Mouse (Mus musculus) intestine, embryonic 15.5 days (tissue): ENCODE results near the gene Dtnb. TPM values are rescaled to one million over a fixed set of nuclear protein-coding genes. Genes with fewer than 3 reads are reported as not detected.

Experiments
- ATAC-seq: fragments of 200-750 bp; cut with Nextera tagmentation; 2 replicates; pipeline ENCODE4 v1.8.0; 2017; ENCODE audit warnings: moderate TSS enrichment, moderate library complexity
- H3K27ac ChIP-seq: fragments of 300-500 bp; sonication (generic); 2 replicates; pipeline ENCODE4 v1.5.1; 2015; ENCODE audit warnings: mild to moderate bottlenecking, inconsistent platforms
- H3K27me3 ChIP-seq: fragments of 300-500 bp; sonication (generic); replicated peaks from 2 replicates; pipeline ENCODE4 v1.6.1; 2015; ENCODE audit warnings: inconsistent platforms
- H3K36me3 ChIP-seq: fragments of 300-500 bp; sonication (generic); 2 replicates; pipeline ENCODE4 v1.6.1; 2015; ENCODE audit warnings: inconsistent platforms
- H3K4me1 ChIP-seq: fragments of 300-500 bp; sonication (generic); replicated peaks from 2 replicates; pipeline ENCODE4 v1.6.1; 2015; ENCODE audit warnings: inconsistent platforms
- H3K4me2 ChIP-seq: fragments of 300-500 bp; sonication (generic); replicated peaks from 2 replicates; pipeline ENCODE4 v1.6.1; 2015; ENCODE audit warnings: mild to moderate bottlenecking, inconsistent platforms
- H3K4me3 ChIP-seq: fragments of 300-500 bp; sonication (generic); replicated peaks from 2 replicates; pipeline ENCODE4 v1.5.1; 2015; ENCODE audit warnings: inconsistent platforms
- H3K9ac ChIP-seq: fragments of 300-500 bp; sonication (generic); 2 replicates; pipeline ENCODE4 v1.6.1; 2015; ENCODE audit warnings: inconsistent platforms
- H3K9me3 ChIP-seq: fragments of 300-500 bp; sonication (generic); 2 replicates; pipeline ENCODE4 v1.6.1; 2016; ENCODE audit warnings: inconsistent platforms
- WGBS: fragments of 180-500 bp; shearing (Covaris S2); methylation state at CpG from one replicate; pipeline ENCODE4 v1.1.7; 2015; 5-methylcytosine and 5-hydroxymethylcytosine counted together
- polyA plus RNA-seq: library from polyadenylated mRNA; unstranded; fragments of >200 nt; fragmentation: Nextera tagmentation; extraction: Ambion mirVana; gene quantifications from 2 replicates; pipeline ENCODE4 v1.2.1, GENCODE M21; 2015

Gene Dtnb
- polyA plus RNA-seq, 1 experiment from 2014 or later, result 25.0 TPM

DNA sequence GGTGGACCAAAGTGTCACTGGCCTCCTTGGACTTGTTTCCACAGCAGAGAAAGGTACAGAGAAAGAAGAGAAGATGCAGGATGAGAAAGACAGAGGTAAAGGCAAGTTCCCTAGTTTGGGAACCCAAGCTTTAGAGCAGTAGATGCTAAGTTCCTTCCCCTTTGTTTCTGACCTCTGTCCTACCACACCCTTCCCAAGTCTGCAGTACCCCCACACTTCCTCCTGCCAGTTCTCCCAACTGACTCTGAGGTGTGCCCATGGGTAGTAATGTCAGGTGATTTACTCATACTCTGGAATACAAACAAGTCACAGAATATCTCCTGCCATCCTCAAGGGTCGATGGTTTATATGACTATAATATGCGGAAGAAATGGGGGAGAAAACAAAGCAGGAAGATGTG is 203.8 kb downstream of the Dtnb start:
- Histone ChIP-seq H3K9ac (no peak overlapping the region), H3K4me3 (no peak overlapping the region), H3K27me3 (no peaks in the 10 kb centered on the region), H3K27ac (no peak overlapping the region), H3K4me1 (peaks cover 40% of the 10 kb centered on the region), H3K36me3 (no peaks in the 10 kb centered on the region), H3K9me3 (no peaks in the 10 kb centered on the region), H3K4me2 (no peak overlapping the region; the same call in 1 of the 2 replicates)
- peak; percentile 34; the same call in 1 of the 2 replicates for ATAC-seq
- 83% methylated on average over 2 of the region's 2 CpGs for WGBS

DNA sequence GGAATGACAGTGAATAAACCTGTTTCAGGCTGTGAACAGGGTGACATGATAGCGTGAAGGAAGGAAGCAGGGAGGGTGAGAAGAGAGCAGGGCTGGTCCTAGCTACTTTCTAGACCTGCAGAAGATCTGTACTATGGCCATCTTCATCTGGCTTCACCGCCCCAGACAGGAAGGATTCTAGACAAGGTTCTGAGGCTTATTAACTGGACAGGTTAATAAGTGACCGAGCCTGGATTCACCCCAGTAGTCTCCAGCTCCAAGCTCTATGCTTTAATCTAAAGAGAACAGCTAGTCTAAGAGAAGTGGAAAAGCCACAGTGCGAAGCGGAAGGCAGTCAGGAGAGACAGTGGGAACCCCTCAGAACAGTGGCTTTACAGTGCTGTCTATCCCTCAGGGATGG is 205.5 kb downstream of the Dtnb start:
- no peak overlapping the region for H3K4me2 ChIP-seq
- no peak overlapping the region for H3K27ac ChIP-seq
- H3K36me3 ChIP-seq, result no peaks in the 10 kb centered on the region
- H3K4me3 ChIP-seq, result no peak overlapping the region
- no peaks in the 10 kb centered on the region for H3K27me3 ChIP-seq
- H3K4me1 ChIP-seq, result peaks cover 57% of the 10 kb centered on the region
- no peak overlapping the region for H3K9ac ChIP-seq
- H3K9me3 ChIP-seq, result no peaks in the 10 kb centered on the region
- no peak for ATAC-seq
- 67% methylated on average over 5 of the region's 5 CpGs for WGBS

- H3K27ac ChIP-seq, result no peak overlapping the region
- H3K9me3 ChIP-seq, result no peaks in the 10 kb centered on the region
- H3K4me2 ChIP-seq, result no peak overlapping the region
- 83% methylated on average over 6 of the region's 6 CpGs for WGBS
- H3K4me1 ChIP-seq, result peaks cover 58% of the 10 kb centered on the region
- H3K9ac ChIP-seq, result no peak overlapping the region
- no peaks in the 10 kb centered on the region for H3K27me3 ChIP-seq
- no peak for ATAC-seq
- H3K36me3 ChIP-seq, result no peaks in the 10 kb centered on the region
- H3K4me3 ChIP-seq, result no peak overlapping the region
Measured at GRCm38 (mm10) chr12:3778286-3778685, 206.1 kb downstream of the Dtnb start.

- Histone ChIP-seq H3K4me1 (peaks cover 68% of the 10 kb centered on the region), H3K27ac (peak overlapping the region; percentile 97), H3K27me3 (no peaks in the 10 kb centered on the region), H3K9me3 (no peaks in the 10 kb centered on the region), H3K4me3 (no peak overlapping the region), H3K9ac (no peak overlapping the region), H3K4me2 (no peak overlapping the region), H3K36me3 (no peaks in the 10 kb centered on the region)
- 45% methylated on average over 2 of the region's 2 CpGs for WGBS
- ATAC-seq, result no peak
Measured at GRCm38 (mm10) chr12:3779639-3780038, 207.5 kb downstream of the Dtnb start.

- H3K9ac ChIP-seq, result no peak overlapping the region; the same call in 1 of the 2 replicates
- WGBS, result 5% methylated on average over 8 of the region's 8 CpGs
Measured at GRCm38 (mm10) chr12:3780405-3780891, 208.3 kb downstream of the Dtnb start.

GRCm38 (mm10) chr12:3780931-3781471 is 208.8 kb downstream of the Dtnb start:
- WGBS, result 9% methylated on average over 7 of the region's 7 CpGs
- H3K9me3 ChIP-seq, result no peaks in the 10 kb centered on the region

More at GRCm38 (mm10) chr12:3780405-3780891, 208.3 kb downstream of the Dtnb start:
- Histone ChIP-seq H3K9me3 (no peaks in the 10 kb centered on the region), H3K4me1 (peaks cover 75% of the 10 kb centered on the region), H3K4me3 (no peak overlapping the region), H3K27ac (peak overlapping the region; percentile 97), H3K36me3 (no peaks in the 10 kb centered on the region), H3K27me3 (no peaks in the 10 kb centered on the region), H3K4me2 (peak overlapping the region; percentile 40; the same call in 1 of the 2 replicates)
- ATAC-seq, result peak; percentile 50

DNA sequence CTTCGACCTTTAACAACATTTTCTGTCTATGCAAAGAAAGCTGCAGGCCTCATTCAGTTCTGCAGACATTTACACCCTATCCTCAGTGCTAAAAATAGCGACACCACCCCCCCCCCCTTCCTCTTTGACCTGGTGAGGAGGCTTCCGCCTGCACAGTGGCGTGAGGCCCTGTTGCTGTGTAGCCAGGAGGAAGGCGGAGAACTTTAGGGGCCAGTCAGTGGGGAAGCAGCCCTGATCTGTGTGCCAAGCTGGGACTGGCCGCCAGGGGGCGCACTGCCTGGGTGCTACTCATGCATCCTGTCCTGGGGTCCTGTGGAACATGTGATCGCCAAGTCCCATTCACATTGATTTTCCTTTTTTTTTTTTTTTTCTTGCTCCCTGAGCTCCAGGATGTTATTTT is 209.3 kb downstream of the Dtnb start:
- Histone ChIP-seq H3K27ac (peak overlapping the region; percentile 97), H3K9me3 (no peaks in the 10 kb centered on the region), H3K4me1 (peaks cover 76% of the 10 kb centered on the region), H3K4me3 (0 out of 2 replicates have a peak overlapping the region, but pooled peaks have one; percentile 0), H3K4me2 (peak overlapping the region; percentile 40), H3K27me3 (no peaks in the 10 kb centered on the region), H3K9ac (0 out of 2 replicates have a peak overlapping the region, but pooled peaks have one; percentile 8), H3K36me3 (no peaks in the 10 kb centered on the region)
- peak; percentile 84 for ATAC-seq
- WGBS, result 1% methylated on average over 8 of the region's 8 CpGs

More at GRCm38 (mm10) chr12:3780931-3781471, 208.8 kb downstream of the Dtnb start:
- peak overlapping the region; percentile 40 for H3K4me2 ChIP-seq
- ATAC-seq, result peak; percentile 64
- H3K4me3 ChIP-seq, result 0 out of 2 replicates have a peak overlapping the region, but pooled peaks have one; percentile 0
- H3K27ac ChIP-seq, result peak overlapping the region; percentile 97
- H3K9ac ChIP-seq, result peak overlapping the region; percentile 8; the same call in 1 of the 2 replicates
- peaks cover 76% of the 10 kb centered on the region for H3K4me1 ChIP-seq
- no peaks in the 10 kb centered on the region for H3K27me3 ChIP-seq
- no peaks in the 10 kb centered on the region for H3K36me3 ChIP-seq

GRCm38 (mm10) chr12:3783196-3783825 is 211.1 kb downstream of the Dtnb start:
- H3K4me3 ChIP-seq, result no peak overlapping the region
- H3K9me3 ChIP-seq, result no peaks in the 10 kb centered on the region
- H3K4me2 ChIP-seq, result no peak overlapping the region
- H3K4me1 ChIP-seq, result peaks cover 83% of the 10 kb centered on the region
- no peaks in the 10 kb centered on the region for H3K27me3 ChIP-seq
- no peak overlapping the region for H3K9ac ChIP-seq
- no peak for ATAC-seq
- 38% methylated on average over 3 of the region's 3 CpGs for WGBS
- no peak overlapping the region for H3K27ac ChIP-seq
- no peaks in the 10 kb centered on the region for H3K36me3 ChIP-seq

DNA sequence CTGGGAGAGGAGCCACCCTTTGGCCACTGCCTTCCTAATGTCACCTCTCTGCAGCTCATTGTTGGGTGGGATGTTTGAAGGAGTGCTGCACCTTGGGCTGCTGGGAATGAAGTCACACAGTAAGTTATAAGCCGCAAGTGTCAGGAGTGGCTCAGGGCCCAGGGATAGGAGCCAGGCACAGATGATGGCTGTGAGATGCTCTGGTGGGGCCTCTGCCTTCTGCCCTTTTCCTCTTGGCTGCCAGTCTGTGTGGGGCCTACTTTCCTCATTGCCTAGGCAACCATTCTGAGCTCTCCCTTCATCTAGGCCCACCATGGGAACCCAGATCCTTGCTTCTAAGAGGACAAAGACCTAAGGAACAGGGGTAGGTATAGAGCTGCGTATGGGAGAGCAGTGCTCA is 212.1 kb downstream of the Dtnb start:
- peak overlapping the region; percentile 78 for H3K27ac ChIP-seq
- no peaks in the 10 kb centered on the region for H3K9me3 ChIP-seq
- H3K27me3 ChIP-seq, result no peaks in the 10 kb centered on the region
- H3K4me3 ChIP-seq, result no peak overlapping the region
- 0 out of 2 replicates have a peak overlapping the region, but pooled peaks have one; percentile 25 for H3K4me2 ChIP-seq
- no peaks in the 10 kb centered on the region for H3K36me3 ChIP-seq
- ATAC-seq, result no peak
- H3K4me1 ChIP-seq, result peaks cover 87% of the 10 kb centered on the region
- no peak overlapping the region for H3K9ac ChIP-seq
- WGBS, result 57% methylated on average over 2 of the region's 2 CpGs

- Histone ChIP-seq H3K36me3 (no peaks in the 10 kb centered on the region), H3K4me2 (0 out of 2 replicates have a peak overlapping the region, but pooled peaks have one; percentile 25), H3K27ac (peak overlapping the region; percentile 78), H3K4me1 (peaks cover 87% of the 10 kb centered on the region), H3K4me3 (no peak overlapping the region), H3K9ac (no peak overlapping the region), H3K27me3 (no peaks in the 10 kb centered on the region), H3K9me3 (no peaks in the 10 kb centered on the region)
- 62% methylated on average over 4 of the region's 4 CpGs for WGBS
- ATAC-seq, result peak; percentile 83
Measured at GRCm38 (mm10) chr12:3784729-3785128, 212.5 kb downstream of the Dtnb start.

DNA sequence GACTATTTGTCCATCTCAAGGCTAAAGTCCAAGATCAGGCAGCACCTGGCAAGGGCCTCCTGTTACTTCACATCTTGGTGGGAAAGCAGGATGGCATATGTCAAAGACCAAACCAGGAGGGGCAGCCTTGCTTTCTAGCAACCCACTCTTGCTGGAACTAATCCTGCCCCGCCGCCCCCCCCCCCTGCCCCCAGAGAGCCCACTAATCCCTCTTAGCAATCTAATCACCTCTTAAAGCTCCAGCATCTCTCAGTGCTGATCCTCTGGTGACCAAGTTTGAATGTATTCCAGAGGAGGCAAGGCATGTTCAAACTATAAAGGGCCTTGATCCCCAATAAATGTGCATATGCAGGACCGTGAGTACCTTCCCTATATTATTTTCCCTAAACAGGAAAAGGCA is 214.9 kb downstream of the Dtnb start:
- Histone ChIP-seq H3K4me2 (no peak overlapping the region), H3K4me1 (peaks cover 70% of the 10 kb centered on the region), H3K4me3 (no peak overlapping the region), H3K27me3 (no peaks in the 10 kb centered on the region), H3K27ac (peak overlapping the region; percentile 10; the same call in 1 of the 2 replicates), H3K9me3 (no peaks in the 10 kb centered on the region), H3K9ac (no peak overlapping the region), H3K36me3 (no peaks in the 10 kb centered on the region)
- 31% methylated on average over 3 of the region's 3 CpGs for WGBS
- ATAC-seq, result no peak

DNA sequence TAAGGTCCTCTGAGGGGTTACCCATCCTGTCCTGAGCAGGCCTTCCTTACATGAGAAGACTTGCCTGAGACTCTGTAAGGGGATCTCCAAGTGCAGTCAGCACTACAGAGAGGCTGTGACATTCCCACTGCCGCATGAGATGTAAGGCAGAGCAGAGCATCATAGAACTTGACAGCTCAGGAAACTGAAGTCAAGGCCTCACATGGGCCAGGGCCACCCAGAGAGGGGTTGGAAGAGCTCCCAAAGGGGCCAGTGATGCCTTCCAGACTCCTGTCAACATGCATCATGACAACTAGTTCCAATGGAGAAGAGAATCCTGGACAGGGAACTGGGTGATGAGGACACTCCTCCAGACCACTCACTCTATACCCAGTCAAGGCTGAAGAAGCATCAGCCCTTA is 215.4 kb downstream of the Dtnb start:
- H3K9me3 ChIP-seq, result no peaks in the 10 kb centered on the region
- WGBS, result 46% methylated on average over 1 of the region's 1 CpGs
- no peak overlapping the region for H3K4me3 ChIP-seq
- H3K27ac ChIP-seq, result peak overlapping the region; percentile 10; the same call in 1 of the 2 replicates
- no peak overlapping the region for H3K9ac ChIP-seq
- no peak for ATAC-seq
- peaks cover 65% of the 10 kb centered on the region for H3K4me1 ChIP-seq
- H3K4me2 ChIP-seq, result no peak overlapping the region
- no peaks in the 10 kb centered on the region for H3K27me3 ChIP-seq
- no peaks in the 10 kb centered on the region for H3K36me3 ChIP-seq
